Mouse (Mus musculus): ENCODE measurements around the gene Grip2. TPM values are rescaled to one million over a fixed set of nuclear protein-coding genes. Genes with fewer than 3 reads are reported as not detected.

Grip2 gene
- total RNA-seq, 2 experiments from 2014 or later: 14.1 to 14.9 TPM

DNA sequence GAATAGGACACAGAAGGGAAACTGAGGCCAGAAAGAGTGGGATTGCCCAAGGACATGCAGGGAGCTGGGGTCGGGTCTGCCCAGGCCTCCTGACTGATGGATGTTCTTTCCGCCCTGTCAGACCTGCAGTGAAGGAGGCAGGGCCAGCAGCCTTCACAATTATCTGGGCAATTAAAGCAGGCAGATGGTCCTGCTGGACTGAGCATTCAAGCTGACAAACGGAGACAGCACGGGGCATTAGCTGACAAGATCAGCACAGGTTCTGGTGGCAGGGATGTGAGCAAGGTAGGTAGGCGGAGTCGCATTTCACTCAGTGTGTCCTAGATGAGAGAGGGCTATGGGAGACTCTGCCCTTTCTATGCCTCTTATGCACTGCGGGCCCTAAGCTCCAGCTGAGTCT, 22.9 kb downstream of the Grip2 start:
- no peak for DNase-seq (ENCODE audit: low spot score in 2 of 2)
- intact Hi-C loops (cut with DNase I): no loop called here

DNA sequence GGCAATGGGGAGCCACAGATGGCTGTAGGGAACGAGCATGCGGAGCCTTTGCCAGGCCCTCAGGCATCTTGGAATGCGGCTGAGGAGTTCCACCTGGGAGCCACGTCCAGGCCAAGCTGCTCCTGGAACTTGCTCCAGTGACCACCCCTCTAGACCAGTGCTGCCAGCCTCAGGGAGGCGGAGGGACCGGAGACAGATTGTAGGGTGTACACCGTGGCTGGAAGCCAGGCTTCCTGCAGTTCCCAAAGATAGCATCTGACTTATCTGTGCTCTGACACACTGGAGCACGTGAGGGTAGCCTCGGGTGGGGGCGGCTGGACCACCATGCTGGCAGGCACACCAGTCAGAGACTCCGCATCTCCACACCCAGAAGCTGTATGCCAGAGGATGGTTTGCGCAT, 28.6 kb downstream of the Grip2 start:
- intact Hi-C loops (cut with DNase I): no loop called here
- DNase-seq (ENCODE audit: low spot score in 2 of 2): peak; percentile 36 to 58

DNA sequence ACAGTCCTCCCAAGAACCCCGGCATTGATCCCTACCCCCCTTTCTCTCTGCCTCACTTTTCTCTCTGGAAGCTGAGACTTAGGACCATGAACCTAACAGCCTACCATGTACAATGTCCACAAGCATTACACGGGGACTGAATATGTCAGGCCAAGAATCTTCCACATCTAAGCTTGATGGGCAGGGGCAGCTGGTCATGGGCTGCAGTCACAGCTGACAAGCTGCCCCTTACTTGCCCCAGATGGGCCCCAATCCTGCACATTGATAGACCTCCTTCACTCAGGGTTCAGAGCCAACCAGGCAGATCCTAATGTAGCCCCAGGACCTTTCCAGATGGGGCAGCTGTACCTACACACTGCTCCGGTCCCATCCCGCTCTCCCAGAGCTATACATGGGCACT, 30.3 kb downstream of the Grip2 start:
- no peak for DNase-seq (ENCODE audit: low spot score in 2 of 2)
- intact Hi-C loops (cut with DNase I): no loop called here

DNA sequence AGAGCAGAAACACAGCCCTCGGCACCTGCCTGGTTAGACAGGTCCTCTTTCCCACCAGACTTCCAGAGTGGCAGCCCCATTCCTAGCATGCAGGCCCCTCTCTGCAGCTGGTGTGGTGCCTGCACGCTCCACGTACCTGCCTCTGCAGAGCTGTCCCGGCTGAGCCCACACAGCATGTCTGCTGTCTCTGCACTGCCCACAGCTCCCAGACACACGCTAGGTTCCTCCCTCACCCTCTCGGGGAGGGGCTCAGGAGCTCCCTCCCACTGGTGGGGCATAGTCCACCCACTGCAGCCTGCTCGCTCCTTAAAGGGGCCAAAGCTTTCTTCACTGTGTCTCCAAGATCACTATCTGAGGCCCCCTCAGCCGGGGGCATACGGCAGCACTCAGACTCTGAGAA, 31.0 kb downstream of the Grip2 start:
- intact Hi-C loops (cut with DNase I): no loop called here
- peak in 1 of 2 experiments; percentile 45 for DNase-seq (ENCODE audit: low spot score in 2 of 2)

DNA sequence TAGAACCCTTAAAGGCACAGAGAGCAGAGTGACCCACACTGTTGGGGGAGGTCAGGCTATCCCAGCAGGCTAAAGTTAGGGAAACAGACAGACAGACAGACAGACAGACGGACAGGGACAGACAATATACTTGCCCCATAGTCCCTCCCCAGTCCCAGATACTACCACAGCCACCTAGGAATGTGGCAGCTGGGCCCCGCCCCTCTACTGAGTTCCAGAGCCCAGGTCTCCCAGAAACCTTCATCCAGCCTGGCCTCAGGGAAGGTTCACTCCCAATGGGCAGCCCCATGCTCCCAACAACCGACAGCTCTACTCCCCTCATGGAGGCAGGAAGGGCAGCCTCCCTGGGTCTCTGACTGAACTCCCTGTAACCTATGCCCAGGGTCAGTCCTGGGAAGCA, 31.4 kb downstream of the Grip2 start:
- intact Hi-C loops (cut with DNase I): no loop called here
- DNase-seq (ENCODE audit: low spot score in 2 of 2): no peak

DNA sequence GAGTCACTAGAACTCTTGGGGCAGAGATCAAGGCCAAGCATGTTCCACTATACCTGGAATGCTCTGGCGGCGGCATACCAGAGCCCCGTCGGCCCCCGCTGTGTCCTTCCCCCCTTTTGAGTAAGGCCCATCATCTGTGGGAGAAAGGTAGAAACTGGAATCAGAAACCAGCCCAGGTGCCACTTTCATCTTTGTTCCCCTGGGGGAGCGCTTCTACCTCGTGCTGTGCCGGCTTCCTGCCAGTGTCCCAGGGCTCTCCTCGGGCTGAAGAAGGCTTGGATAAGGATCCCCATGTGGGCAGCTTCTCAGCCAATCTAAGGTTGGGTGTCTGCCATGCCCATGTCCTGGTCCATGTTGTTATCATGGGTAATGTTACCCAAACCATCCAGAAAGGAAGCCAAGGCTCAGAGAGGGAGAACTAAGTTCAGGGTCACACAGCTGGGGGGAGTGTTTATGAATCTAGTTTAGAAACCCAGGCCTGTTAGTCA, 38.7 kb downstream of the Grip2 start:
- intact Hi-C loops (cut with DNase I): no loop called here

DNA sequence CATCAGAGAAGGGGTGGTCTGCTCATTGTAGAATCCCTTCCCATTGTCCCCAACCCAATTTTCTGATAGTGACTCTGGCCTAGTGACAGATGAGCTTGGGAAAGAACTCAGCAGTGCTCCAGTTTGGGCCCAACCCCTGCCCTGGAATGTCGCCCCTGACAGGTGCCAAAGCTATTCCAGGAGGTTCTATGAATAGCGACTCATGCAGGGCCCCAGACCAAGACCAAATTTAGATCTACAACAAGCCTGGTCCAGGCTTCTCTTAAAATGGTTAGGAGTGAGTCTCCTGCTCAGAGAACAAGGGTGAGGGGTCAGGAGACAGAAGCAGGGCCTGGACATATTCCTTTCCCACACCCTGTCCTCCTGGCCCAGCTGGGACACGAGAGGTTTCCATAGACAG, 42.0 kb downstream of the Grip2 start:
- DNase-seq (ENCODE audit: low spot score in 2 of 2): no peak
- intact Hi-C loops (cut with DNase I): no loop called here

More for the DNA sequence above, 38.7 kb downstream of the Grip2 start:
- DNase-seq (ENCODE audit: low spot score in 2 of 2): no peak

DNA sequence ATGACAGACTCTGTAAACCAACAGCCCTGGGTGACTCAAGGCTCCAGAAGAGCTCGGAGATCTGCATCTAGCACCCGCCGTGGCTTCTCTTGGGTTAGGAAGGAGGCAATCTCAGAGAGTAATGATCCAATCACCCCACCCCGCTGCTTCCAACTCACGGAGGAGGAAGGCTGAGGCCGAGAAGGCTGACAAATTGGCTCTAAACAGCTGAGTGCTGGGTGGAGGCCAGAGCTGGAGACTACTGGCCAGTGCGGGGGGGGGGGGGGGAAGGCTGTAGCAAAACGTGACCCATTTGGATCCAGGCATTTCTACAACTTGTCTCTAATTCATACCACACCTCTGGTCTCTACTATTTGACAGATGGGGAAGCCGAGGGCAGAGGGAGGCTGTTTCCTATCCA, 47.8 kb downstream of the Grip2 start:
- intact Hi-C loops (cut with DNase I): loop anchor here (5.0 kb wide), 1 partner anchor 288 kb away; no protein-coding TSS in a partner anchor
- no peak for DNase-seq (ENCODE audit: low spot score in 2 of 2)

DNA sequence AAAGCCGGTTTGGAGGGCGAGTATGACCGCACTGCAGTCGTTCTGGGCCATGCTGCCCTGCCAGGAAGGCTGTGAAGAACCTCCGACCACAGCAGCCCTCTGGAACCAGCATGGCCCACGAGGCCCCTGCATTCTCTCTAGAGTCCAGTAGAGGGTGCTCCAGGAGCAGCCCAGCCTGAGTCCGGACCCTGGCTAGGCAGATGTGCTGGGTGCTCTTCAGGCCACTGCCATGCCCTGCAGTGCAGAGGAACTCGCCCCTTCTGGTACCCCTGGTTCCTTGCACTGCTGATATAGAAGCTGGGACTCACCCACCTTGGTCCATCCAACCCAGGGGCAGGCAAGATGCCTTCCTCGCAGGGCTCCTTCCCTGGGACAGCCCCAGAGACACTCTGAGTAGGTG, 50.5 kb downstream of the Grip2 start:
- intact Hi-C loops (cut with DNase I): loop anchor here (2.0 to 5.0 kb wide), 2 partner anchors 76 to 291 kb away; no protein-coding TSS in a partner anchor
- peak; percentile 57 to 71 for DNase-seq (ENCODE audit: low spot score in 2 of 2)

DNA sequence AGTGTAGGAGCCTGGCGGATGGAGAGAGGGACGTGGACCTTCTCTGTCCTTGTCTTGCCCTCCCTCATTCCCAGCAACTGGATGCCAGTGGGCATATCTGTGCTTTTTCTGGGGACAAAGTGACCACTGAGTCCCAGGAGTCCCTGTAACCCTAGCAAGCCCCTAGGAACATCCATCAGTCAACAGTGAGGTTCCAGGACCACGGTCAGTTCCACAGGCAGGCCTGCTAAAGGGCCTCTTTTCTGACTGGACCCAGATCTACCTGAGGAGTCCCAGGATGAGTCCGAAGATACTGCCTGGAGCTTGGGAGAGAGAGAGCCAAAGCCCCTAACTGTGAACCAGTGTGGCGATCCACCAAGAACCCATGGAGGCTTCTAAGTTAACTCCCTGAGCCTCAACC, 53.1 kb downstream of the Grip2 start:
- no peak for DNase-seq (ENCODE audit: low spot score in 2 of 2)
- intact Hi-C loops (cut with DNase I): no loop called here

DNA sequence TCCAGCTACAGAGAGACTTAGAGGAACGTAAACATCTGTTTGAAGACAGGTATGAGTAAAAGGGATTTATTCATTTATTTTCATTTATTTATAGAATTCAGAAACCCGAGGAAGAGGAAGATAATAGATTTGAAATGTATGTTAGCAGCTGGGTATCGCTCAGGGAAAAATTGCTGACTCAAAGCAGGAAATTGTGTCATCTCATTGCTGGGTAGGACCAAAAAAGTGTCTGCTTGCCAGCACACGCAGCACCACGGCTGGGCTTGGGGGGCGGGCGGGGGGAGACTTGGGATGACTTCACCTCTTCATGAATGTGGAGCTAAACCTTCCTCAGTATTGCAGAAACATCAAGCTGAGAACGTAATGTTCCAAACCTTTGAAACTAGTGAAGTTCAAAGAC, 59.5 kb downstream of the Grip2 start:
- DNase-seq (ENCODE audit: low spot score in 2 of 2): no peak
- intact Hi-C loops (cut with DNase I): no loop called here

DNA sequence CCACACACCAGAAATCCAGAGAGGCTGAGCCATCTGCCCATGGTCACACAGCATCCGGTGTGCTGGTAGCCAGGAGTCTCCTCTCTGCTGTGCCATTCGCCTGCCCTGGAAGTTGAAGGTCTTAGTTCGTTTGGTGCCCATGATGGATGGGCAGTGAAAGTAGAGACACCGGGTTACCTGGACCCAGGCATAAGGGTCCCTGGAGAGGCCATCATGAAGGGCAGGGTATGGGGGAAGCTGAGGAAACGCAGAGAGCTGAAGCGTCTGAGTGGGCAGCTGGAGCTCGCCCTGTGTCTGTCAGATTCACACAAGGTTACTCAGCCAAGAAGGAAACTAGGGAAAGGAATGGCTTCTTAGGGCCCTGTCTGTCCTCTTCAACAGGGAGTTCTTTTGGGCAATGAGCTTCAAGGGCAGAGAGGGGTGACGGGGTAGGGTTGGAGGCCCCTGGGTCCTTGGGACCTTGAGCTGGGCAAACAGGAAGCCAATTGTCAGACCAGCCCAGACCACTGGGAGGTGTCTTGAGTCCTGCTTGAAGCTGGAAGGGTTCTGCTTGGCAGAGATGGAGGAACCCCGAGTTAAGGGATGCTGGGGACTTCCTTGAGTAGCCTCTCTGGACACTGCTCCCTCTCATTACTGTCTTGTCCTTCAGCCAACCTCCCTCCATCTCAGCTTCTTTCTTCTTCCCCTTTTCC, 64.9 kb downstream of the Grip2 start:
- peak in 1 of 2 experiments; percentile 39 for DNase-seq (ENCODE audit: low spot score in 2 of 2)
- intact Hi-C loops (cut with DNase I): no loop called here

DNA sequence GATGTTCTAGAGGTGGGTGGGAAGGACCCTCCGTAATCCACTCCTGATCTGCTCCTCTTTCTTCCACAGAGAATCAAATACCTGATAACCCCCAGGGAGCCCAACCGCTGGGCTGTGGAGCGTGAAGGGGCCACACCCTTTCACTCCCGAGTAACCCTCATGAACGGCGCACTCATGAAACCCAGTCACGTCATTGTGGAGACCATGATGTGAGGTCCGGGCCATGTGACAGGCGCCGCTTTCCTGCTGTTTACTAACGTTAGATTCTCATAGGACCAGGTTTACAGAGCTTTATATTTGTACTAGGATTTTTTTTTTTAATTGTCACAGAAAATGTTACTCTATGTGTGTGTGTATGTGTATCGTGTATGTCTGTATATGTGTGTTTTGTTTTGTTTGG, 72.2 kb downstream of the Grip2 start:
- intact Hi-C loops (cut with DNase I): no loop called here

DNA sequence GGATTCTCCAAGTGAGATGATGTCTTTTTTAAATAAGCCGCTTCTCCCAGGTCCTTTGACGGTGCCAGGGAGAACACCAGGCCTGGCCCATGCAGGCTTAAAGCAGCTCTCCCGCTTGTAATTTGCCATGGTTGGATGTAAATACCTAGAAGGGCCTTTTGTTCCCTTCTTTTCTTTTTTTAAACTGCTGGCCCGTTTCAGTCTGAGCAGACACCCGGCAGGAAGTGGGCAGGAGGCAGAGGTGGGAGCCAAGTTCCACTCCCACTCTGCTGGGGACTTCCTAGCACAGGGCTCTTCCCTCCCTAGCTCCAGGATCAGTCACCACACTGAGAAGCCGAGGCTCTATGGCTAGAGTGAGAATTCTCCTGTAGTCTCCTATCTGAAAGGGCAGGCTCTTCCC, 73.0 kb downstream of the Grip2 start:
- intact Hi-C loops (cut with DNase I): no loop called here
- DNase-seq (ENCODE audit: low spot score in 2 of 2): peak; percentile 48 to 80

More for the DNA sequence above, 72.2 kb downstream of the Grip2 start:
- DNase-seq (ENCODE audit: low spot score in 2 of 2): no peak

DNA sequence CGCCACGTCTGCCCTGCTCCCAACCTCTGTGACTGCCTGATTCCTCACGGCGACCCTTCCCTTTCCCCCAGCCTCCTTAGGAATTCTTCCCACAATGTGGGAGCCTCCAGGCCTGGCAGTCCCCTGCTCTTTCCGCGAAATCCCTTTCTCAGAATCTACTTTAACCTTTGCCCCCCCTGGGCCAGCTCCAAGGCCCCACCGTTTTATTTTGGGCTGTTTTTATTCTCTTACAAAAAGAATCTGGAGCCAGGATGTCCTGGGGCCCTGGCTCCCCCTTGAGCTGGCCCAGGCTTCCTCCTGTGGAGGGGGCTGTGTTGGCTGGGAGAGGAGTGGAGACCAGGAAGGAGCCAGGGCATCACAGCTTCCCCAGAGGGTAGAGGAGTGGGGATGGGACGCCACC, 74.2 kb downstream of the Grip2 start:
- no peak for DNase-seq (ENCODE audit: low spot score in 2 of 2)
- intact Hi-C loops (cut with DNase I): no loop called here

DNA sequence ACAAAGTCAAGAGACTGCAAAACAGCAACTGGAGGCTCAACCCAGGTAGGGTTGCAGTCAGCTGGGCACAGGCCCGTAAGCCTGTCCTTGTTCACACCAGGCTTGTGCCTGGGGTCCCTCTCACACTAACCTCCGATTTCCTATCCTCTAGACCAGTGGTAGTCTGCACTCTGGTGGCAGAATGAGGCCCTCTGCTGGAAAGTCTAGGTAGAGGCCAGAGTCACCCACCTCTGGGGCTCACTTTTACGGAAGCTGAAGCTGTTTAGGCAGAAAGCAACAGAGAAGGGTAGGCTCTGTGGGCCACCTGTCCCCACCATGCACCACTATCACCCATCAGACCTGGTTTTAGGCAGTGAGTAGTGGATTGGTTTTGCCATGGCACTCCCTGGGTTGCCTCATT, 76.1 kb downstream of the Grip2 start:
- intact Hi-C loops (cut with DNase I): no loop called here
- DNase-seq (ENCODE audit: low spot score in 2 of 2): peak; percentile 52 to 57

DNA sequence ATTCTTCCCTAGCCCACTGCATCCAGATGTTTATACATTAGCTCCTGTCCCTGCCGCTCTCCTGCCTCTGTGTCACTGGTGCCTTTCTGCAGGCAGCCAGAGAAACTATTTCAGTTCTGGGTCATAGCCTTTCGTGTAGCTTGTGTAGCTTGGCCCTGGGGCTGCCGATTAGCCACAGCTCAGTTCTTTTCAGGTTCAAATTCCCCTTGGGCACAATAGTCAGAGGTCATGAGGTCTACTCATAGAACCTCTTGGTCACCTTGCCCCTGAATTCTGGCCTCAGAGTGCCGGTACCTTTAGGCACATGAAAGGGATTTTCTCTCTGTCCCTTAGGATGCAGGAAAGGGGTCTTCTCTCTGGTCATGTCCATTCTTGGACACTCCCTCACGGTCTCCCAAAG, 80.3 kb downstream of the Grip2 start:
- DNase-seq (ENCODE audit: low spot score in 2 of 2): no peak
- intact Hi-C loops (cut with DNase I): no loop called here

DNA sequence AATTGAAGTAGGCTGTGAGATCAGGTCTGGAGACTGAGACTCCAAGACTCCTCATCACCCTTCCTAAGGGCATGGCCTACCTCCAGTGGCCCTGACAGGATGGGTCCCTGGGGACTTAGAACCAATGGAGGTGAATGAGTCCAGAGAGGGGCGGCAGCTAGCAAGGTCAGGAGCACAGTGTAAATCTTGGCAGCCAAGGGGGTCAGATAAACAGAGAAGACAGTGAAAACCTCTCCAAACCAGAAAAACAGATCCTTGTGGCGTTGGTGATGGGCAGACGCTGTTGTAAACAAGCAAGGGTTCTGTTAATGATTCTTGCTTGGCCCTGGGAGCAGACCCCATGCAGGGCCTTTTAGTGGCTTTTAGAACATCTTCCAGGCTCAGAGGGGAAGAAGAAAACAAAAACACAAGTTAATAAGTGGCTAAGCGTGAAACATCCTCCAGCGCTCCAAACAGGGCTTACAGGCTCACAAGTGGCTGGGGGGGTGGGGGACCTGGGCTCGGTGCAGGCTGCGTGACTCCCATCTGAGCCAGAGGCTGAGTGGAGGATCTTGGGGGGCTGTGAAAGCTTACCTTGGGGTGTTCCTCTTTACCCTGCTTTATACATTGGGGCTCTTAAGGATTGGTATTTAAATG, 81.0 kb downstream of the Grip2 start:
- DNase-seq (ENCODE audit: low spot score in 2 of 2): no peak

DNA sequence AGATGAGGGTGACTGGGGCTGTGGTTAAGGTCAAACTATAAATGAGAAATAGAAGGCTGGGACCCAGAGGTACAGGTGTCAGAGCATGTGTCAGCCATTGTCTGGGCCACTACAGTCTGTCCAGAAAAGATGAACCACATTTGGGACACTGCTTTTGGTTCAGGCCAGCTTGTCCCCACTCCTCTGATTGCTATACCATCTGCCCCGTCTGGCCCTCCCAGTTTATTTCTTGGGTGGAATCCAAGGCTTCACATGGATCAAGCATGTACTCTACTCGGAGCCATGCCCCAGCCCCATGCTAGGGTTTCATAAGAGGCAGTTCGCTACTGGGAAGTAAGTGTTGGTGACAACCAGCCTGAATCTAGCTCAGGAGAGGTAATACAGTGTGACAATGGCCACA, 81.8 kb downstream of the Grip2 start:
- DNase-seq (ENCODE audit: low spot score in 2 of 2): no peak
- intact Hi-C loops (cut with DNase I): no loop called here

More for the DNA sequence above, 81.0 kb downstream of the Grip2 start:
- intact Hi-C loops (cut with DNase I): no loop called here

DNA sequence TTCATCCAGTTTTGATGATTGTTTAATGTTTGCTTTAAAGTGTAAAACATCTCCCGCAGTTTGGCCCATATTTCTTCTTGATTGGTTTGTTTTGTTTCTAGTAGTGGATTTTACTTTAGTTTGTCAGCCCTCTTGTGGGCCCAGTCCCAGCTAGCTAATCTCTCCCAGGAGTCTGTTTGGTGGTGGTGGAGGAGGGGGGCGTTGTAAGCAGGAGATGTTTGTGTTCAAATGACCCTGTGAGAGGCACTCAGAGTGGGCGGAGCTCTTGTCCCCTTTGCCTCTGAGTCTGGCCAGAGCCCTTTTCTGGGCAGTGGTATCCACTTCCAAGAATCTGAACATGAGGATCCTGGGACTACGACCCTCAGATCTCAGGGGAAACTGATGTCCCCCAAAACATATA, 83.2 kb downstream of the Grip2 start:
- intact Hi-C loops (cut with DNase I): no loop called here
- no peak for DNase-seq (ENCODE audit: low spot score in 2 of 2)

DNA sequence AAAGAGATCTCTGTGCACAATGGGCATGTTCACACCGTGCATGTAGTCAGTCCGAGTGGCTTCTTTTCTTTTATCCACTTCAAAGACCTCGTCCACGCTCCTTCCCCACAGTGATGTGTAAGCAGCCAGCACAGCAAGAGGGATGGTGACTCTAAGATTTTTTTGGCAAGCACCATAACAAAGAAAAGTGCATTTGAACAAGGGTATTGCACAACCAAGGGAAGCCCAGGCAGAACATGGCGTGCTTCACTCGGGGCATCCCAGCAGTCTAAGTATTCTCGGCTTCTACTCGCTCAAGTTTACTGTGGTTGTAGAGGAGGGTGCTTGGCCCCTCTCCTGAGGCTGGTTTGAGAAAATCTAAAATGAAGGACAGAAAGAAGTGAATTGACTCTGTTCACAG, 84.1 kb downstream of the Grip2 start:
- intact Hi-C loops (cut with DNase I): no loop called here

More for the DNA sequence above, 84.1 kb downstream of the Grip2 start:
- DNase-seq (ENCODE audit: low spot score in 2 of 2): no peak
